Comparison of ENCODE assay signal across 11 mouse cellular contexts in the genomic region with DNA sequence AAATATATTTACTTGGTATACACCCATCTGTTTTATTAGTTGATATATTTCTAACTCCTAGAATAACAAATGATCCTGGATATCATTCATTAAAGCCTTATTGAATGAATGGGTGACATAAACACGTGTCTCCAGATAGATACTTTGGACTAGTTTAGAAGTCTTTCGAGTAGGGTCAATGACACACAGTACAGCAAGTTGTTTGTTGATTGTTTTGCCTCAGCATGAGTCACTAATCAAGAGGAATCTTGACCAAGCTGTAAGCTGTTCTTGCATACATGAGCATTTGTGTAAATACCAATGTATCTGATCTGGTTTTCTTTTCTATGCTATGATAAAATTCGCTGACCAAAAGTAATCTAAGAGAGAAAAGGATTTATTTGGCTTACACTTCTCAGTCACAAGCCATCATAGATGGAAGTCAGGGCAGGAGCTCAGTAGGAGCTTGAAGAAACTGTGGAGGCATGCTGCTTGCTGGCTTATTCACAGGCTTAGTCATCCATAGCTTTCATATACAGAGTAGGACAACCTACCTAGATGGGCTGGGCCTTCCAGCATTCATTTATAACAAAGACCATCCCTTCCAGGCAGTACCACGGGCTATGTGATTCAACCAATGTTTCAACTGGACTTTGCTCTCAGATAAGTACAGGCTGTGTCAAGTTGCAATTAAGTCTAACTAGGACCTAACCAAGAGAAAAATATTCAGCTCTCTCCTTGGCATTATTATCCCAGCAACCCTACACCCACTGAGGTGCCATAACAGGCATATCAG.
"Had no signal": no experiment of that assay in that cellular context is flagged by ENCODE, and none has a peak within 500 bp of the region (broad histone marks: within the 10 kb centered on the region; RNA-seq: fewer than 3 reads in every experiment).

No protein-coding gene starts in this region.

- H3K9me3 ChIP-seq: liver, embryonic 15.5 days; midbrain, embryonic 13.5 days had no signal

- ATAC-seq: lung, postnatal 0 days; midbrain, embryonic 13.5 days had no signal

- H3K27me3 ChIP-seq: liver, embryonic 15.5 days; midbrain, embryonic 13.5 days had no signal

- H3K27ac ChIP-seq: liver, embryonic 15.5 days; midbrain, embryonic 13.5 days had no signal

- H3K9ac ChIP-seq: liver, embryonic 15.5 days; midbrain, embryonic 13.5 days had no signal

- H3K4me1 ChIP-seq: liver, embryonic 15.5 days; midbrain, embryonic 13.5 days had no signal

- H3K4me2 ChIP-seq: liver, embryonic 11.5 days; liver, embryonic 15.5 days; midbrain, embryonic 13.5 days had no signal

- H3K36me3 ChIP-seq: liver, embryonic 15.5 days; midbrain, embryonic 13.5 days had no signal

- H3K4me3 ChIP-seq: liver, embryonic 15.5 days; midbrain, embryonic 13.5 days had no signal

- DNase-seq: kidney, adult 18-20 months; kidney, postnatal 10 days; kidney, postnatal 4 days; lung, adult 2 months; lung, postnatal 36 days; right cerebral cortex, postnatal 25 days; thymus, postnatal 4 days had no signal
